Mouse (Mus musculus): ENCODE data around the gene Gm10188. TPM values are rescaled to one million over a fixed set of nuclear protein-coding genes. Genes with fewer than 3 reads are reported as not detected.

The Gm10188 gene
- total RNA-seq (2023) = not detected

DNA sequence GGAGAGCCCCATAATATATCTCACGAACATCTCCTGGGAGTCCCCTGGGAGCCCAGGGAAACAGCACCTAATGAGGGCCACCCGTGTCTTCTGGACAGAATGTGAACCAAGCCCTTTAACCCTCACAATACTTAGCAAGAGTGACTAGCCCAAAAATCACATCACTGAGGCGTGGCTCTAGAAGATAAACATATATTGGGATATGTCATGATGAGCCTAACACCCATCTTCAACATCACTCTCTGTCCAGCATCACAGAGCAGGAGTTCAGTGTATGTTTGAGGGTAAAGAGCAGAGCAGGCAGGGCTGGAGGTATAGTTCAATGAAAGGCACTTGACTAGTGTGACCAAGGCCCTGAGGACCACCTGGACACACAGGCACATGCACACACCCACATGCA lies at the start of gene Gm10188:
Gene Gm10188, minus strand, starts transcription at position 101 of the 400 bp plus-strand sequence.

GRCm38 (mm10) chr1:132191093-132191785 lies 38.3 kb downstream of the Gm10188 start, which contains the start of the genes Lemd1 and AC124108.1:
Gene Lemd1, plus strand, starts transcription at chr1:132191431.
Gene AC124108.1, plus strand, starts transcription at chr1:132191457.

Other genes starting within 250 kb of the Gm10188 start
- gene Elk4, start 222.2 kb downstream of the Gm10188 start, total RNA-seq (2023) = 320 TPM
- gene Mfsd4a, start 161.7 kb downstream of the Gm10188 start, total RNA-seq (2023) = 0.43 TPM
- not detected for gene Cdk18, start 90.1 kb downstream of the Gm10188 start, total RNA-seq (2023)
- not detected for gene Lemd1, start 38.3 kb downstream of the Gm10188 start, total RNA-seq (2023)
- not detected for gene AC124108.1, start 38.3 kb downstream of the Gm10188 start, total RNA-seq (2023)
- not detected for gene Klhdc8a, start 68.9 kb upstream of the Gm10188 start, total RNA-seq (2023)
- gene Nuak2, start 86.4 kb upstream of the Gm10188 start, total RNA-seq (2023) = 13.2 TPM
- gene Tmcc2, start 161.5 kb upstream of the Gm10188 start, total RNA-seq (2023) = 0.83 TPM
- 21.5 TPM for gene Dstyk, start 187.8 kb upstream of the Gm10188 start, total RNA-seq (2023)
- 52.2 TPM for gene Rbbp5, start 247.6 kb upstream of the Gm10188 start, total RNA-seq (2023)